Mouse (Mus musculus): ENCODE measurements around the gene Nceh1. TPM values are rescaled to one million over a fixed set of nuclear protein-coding genes. Genes with fewer than 3 reads are reported as not detected.
"Not testable (repeated sequence)": the region's sequence is repeated elsewhere in the genome, so short reads cannot be mapped to it uniquely, and the experiment has no call there.

Nceh1 gene
- polyA plus RNA-seq, 1 experiment from 2014 or later = 55.6 TPM

GRCm38 (mm10) chr3:27290285-27290684, 107.5 kb downstream of the Nceh1 start:
- WGBS = 87% methylated on average over 5 of the region's 5 CpGs
- TF ChIP-seq CTCF (IDR thresholded peaks at IDR 0.05) (no peak), EP300 (IDR thresholded peaks at IDR 0.05) (no peak)
- Histone ChIP-seq H3K4me3 (ENCODE audit: low read depth, low read length) (no peak overlapping the region), H3K9ac (replicated peaks; ENCODE audit: low read depth) (no peak overlapping the region), H3K27me3 (replicated peaks; ENCODE audit: insufficient read depth, low read length) (no peaks in the 10 kb centered on the region), H3K36me3 (ENCODE audit: insufficient read depth, low read length) (no peaks in the 10 kb centered on the region), H3K4me1 (ENCODE audit: insufficient read depth, low read depth, low read length) (peaks cover 11% of the 10 kb centered on the region; the same call in 1 of the 2 replicates), H3K27ac (ENCODE audit: low read length) (no peak overlapping the region), H3K4me2 (replicated peaks; ENCODE audit: low read depth, low read length) (no peak overlapping the region), H3K9me3 (ENCODE audit: low read length) (no peaks in the 10 kb centered on the region)
- no peak for ATAC-seq
- no peak for DNase-seq (ENCODE audit: low spot score)

GRCm38 (mm10) chr3:27290945-27291344, 108.2 kb downstream of the Nceh1 start:
- H3K27me3 ChIP-seq (replicated peaks; ENCODE audit: insufficient read depth, low read length); H3K4me2 ChIP-seq (replicated peaks; ENCODE audit: low read depth, low read length); H3K9ac ChIP-seq (replicated peaks; ENCODE audit: low read depth); H3K4me3 ChIP-seq (ENCODE audit: low read depth, low read length); H3K36me3 ChIP-seq (ENCODE audit: insufficient read depth, low read length); H3K9me3 ChIP-seq (ENCODE audit: low read length); H3K27ac ChIP-seq (ENCODE audit: low read length); DNase-seq (ENCODE audit: low spot score): not testable (repeated sequence)
- ATAC-seq = 0 out of 2 replicates have a peak, but pooled peaks have one; percentile 41
- peaks cover 11% of the 10 kb centered on the region; the same call in 1 of the 2 replicates for H3K4me1 ChIP-seq (ENCODE audit: insufficient read depth, low read depth, low read length)
- 79% methylated on average over 5 of the region's 5 CpGs for WGBS

- H3K27me3 ChIP-seq (replicated peaks; ENCODE audit: insufficient read depth, low read length); H3K36me3 ChIP-seq (ENCODE audit: insufficient read depth, low read length); H3K9ac ChIP-seq (replicated peaks; ENCODE audit: low read depth); DNase-seq (ENCODE audit: low spot score); H3K27ac ChIP-seq (ENCODE audit: low read length); H3K9me3 ChIP-seq (ENCODE audit: low read length); H3K4me3 ChIP-seq (ENCODE audit: low read depth, low read length); H3K4me2 ChIP-seq (replicated peaks; ENCODE audit: low read depth, low read length): not testable (repeated sequence)
- 74% methylated on average over 4 of the region's 4 CpGs for WGBS
- peak; percentile 53 for ATAC-seq
- peaks cover 11% of the 10 kb centered on the region; the same call in 1 of the 2 replicates for H3K4me1 ChIP-seq (ENCODE audit: insufficient read depth, low read depth, low read length)
Measured at GRCm38 (mm10) chr3:27291411-27291810, 108.6 kb downstream of the Nceh1 start.

- no peaks in the 10 kb centered on the region for H3K27me3 ChIP-seq (replicated peaks; ENCODE audit: insufficient read depth, low read length)
- H3K4me2 ChIP-seq (replicated peaks; ENCODE audit: low read depth, low read length) = no peak overlapping the region
- H3K9ac ChIP-seq (replicated peaks; ENCODE audit: low read depth) = no peak overlapping the region
- no peak overlapping the region for H3K27ac ChIP-seq (ENCODE audit: low read length)
- no peak for TF ChIP-seq EP300 (IDR thresholded peaks at IDR 0.05)
- TF ChIP-seq CTCF (IDR thresholded peaks at IDR 0.05) = no peak
- ATAC-seq (no peak), DNase-seq (ENCODE audit: low spot score) (no peak)
- peaks cover 6% of the 10 kb centered on the region; the same call in 1 of the 2 replicates for H3K4me1 ChIP-seq (ENCODE audit: insufficient read depth, low read depth, low read length)
- H3K9me3 ChIP-seq (ENCODE audit: low read length) = no peaks in the 10 kb centered on the region
- no peaks in the 10 kb centered on the region for H3K36me3 ChIP-seq (ENCODE audit: insufficient read depth, low read length)
- WGBS = 60% methylated on average over 7 of the region's 7 CpGs
- no peak overlapping the region for H3K4me3 ChIP-seq (ENCODE audit: low read depth, low read length)
Measured at GRCm38 (mm10) chr3:27293645-27294385, 111.0 kb downstream of the Nceh1 start.

GRCm38 (mm10) chr3:27300451-27300850, 117.7 kb downstream of the Nceh1 start:
- no peaks in the 10 kb centered on the region for H3K4me1 ChIP-seq (ENCODE audit: insufficient read depth, low read depth, low read length)
- DNase-seq (ENCODE audit: low spot score) = no peak
- no peaks in the 10 kb centered on the region for H3K9me3 ChIP-seq (ENCODE audit: low read length)
- H3K36me3 ChIP-seq (ENCODE audit: insufficient read depth, low read length) = no peaks in the 10 kb centered on the region
- no peak overlapping the region for H3K4me2 ChIP-seq (replicated peaks; ENCODE audit: low read depth, low read length)
- no peak overlapping the region for H3K9ac ChIP-seq (replicated peaks; ENCODE audit: low read depth)
- no peak overlapping the region for H3K27ac ChIP-seq (ENCODE audit: low read length)
- no peaks in the 10 kb centered on the region for H3K27me3 ChIP-seq (replicated peaks; ENCODE audit: insufficient read depth, low read length)
- H3K4me3 ChIP-seq (ENCODE audit: low read depth, low read length) = no peak overlapping the region
- WGBS = 86% methylated on average over 4 of the region's 4 CpGs
- no peak for ATAC-seq
- TF ChIP-seq EP300 (IDR thresholded peaks at IDR 0.05) (no peak), CTCF (IDR thresholded peaks at IDR 0.05) (no peak)

GRCm38 (mm10) chr3:27302339-27303022, 119.7 kb downstream of the Nceh1 start:
- Histone ChIP-seq H3K9me3 (ENCODE audit: low read length) (no peaks in the 10 kb centered on the region), H3K9ac (replicated peaks; ENCODE audit: low read depth) (no peak overlapping the region), H3K4me1 (ENCODE audit: insufficient read depth, low read depth, low read length) (no peaks in the 10 kb centered on the region), H3K36me3 (ENCODE audit: insufficient read depth, low read length) (no peaks in the 10 kb centered on the region), H3K4me2 (replicated peaks; ENCODE audit: low read depth, low read length) (no peak overlapping the region), H3K4me3 (ENCODE audit: low read depth, low read length) (no peak overlapping the region), H3K27ac (ENCODE audit: low read length) (no peak overlapping the region), H3K27me3 (replicated peaks; ENCODE audit: insufficient read depth, low read length) (no peaks in the 10 kb centered on the region)
- no peak for ATAC-seq
- 46% methylated on average over 9 of the region's 9 CpGs for WGBS
- TF ChIP-seq EP300 (IDR thresholded peaks at IDR 0.05) (no peak), CTCF (IDR thresholded peaks at IDR 0.05) (no peak)
- DNase-seq (ENCODE audit: low spot score) = no peak
